Mouse (Mus musculus) olfactory bulb, adult 2 months (tissue): ENCODE measurements around the gene Il9r. TPM values are rescaled to one million over a fixed set of nuclear protein-coding genes. Genes with fewer than 3 reads are reported as not detected.

Experiments
- H3K27ac ChIP-seq: fragments of 200-500 bp; 2 replicates; pipeline ENCODE4 v1.5.1; 2012; ENCODE audit warnings: low read depth, low read length; ENCODE audit not compliant: insufficient read depth
- H3K4me1 ChIP-seq: fragments of 200-500 bp; 2 replicates; pipeline ENCODE4 v1.6.1; 2012; ENCODE audit warnings: low read length; ENCODE audit not compliant: control insufficient read depth, insufficient read depth
- H3K4me3 ChIP-seq: fragments of 200-500 bp; 2 replicates; pipeline ENCODE4 v1.5.1; 2012; ENCODE audit warnings: mild to moderate bottlenecking, low read depth, low read length, moderate library complexity; ENCODE audit not compliant: insufficient read depth
- CTCF ChIP-seq: fragments of 200-500 bp; IDR thresholded peaks from 2 replicates; pipeline ENCODE4 v1.5.1; 2012; ENCODE audit warnings: low read depth, mild to moderate bottlenecking, low read length, moderate library complexity; ENCODE audit not compliant: insufficient read depth
- POLR2A ChIP-seq: fragments of 200-500 bp; IDR thresholded peaks from 2 replicates; pipeline ENCODE4 v1.6.1; 2012; ENCODE audit warnings: mild to moderate bottlenecking, low read depth, low read length, moderate library complexity; ENCODE audit not compliant: insufficient read depth
- WGBS: fragments of 180-500 bp; shearing (Covaris S2); methylation state at CpG from one replicate; pipeline ENCODE4 v1.1.7; 2018; 5-methylcytosine and 5-hydroxymethylcytosine counted together
- polyA plus RNA-seq: library from polyadenylated mRNA; stranded (reverse); fragments of >200 nt; gene quantifications from 2 replicates; pipeline ENCODE4 v1.2.4, GENCODE M21; 2012; ENCODE audit warnings: low replicate concordance; ENCODE audit not compliant: missing spikeins, insufficient read depth, insufficient read length

The Il9r gene
- polyA plus RNA-seq, 1 experiment, result not detected

- H3K27ac ChIP-seq, result no peak overlapping the region
- 76% methylated on average over 6 of the region's 6 CpGs for WGBS
- H3K4me1 ChIP-seq, result no peaks in the 10 kb centered on the region
- no peak for TF ChIP-seq CTCF
- no peak for TF ChIP-seq POLR2A
- no peak overlapping the region for H3K4me3 ChIP-seq
Measured at GRCm38 (mm10) chr11:32196727-32197126, 3.4 kb downstream of the Il9r start.

- whole genome bisulfite sequencing, result 52% methylated on average over 11 of the region's 11 CpGs
- no peak for TF ChIP-seq CTCF
- no peak overlapping the region for H3K27ac ChIP-seq
Measured at GRCm38 (mm10) chr11:32195867-32196540, 4.1 kb downstream of the Il9r start.

GRCm38 (mm10) chr11:32194626-32195025, 5.5 kb downstream of the Il9r start:
- no peak for TF ChIP-seq POLR2A
- no peak for TF ChIP-seq CTCF
- H3K4me1 ChIP-seq, result no peaks in the 10 kb centered on the region
- WGBS, result 88% methylated on average over 5 of the region's 5 CpGs
- H3K27ac ChIP-seq, result no peak overlapping the region
- no peak overlapping the region for H3K4me3 ChIP-seq

More at GRCm38 (mm10) chr11:32195867-32196540, 4.1 kb downstream of the Il9r start:
- Histone ChIP-seq H3K4me1 (no peaks in the 10 kb centered on the region), H3K4me3 (no peak overlapping the region)

GRCm38 (mm10) chr11:32194086-32194485, 6.0 kb downstream of the Il9r start:
- TF ChIP-seq CTCF (no peak), POLR2A (no peak)

GRCm38 (mm10) chr11:32193156-32193555, 6.9 kb downstream of the Il9r start:
- TF ChIP-seq CTCF (no peak), POLR2A (no peak)
- no peak overlapping the region for H3K4me3 ChIP-seq
- WGBS, result 94% methylated on average over 10 of the region's 10 CpGs
- H3K4me1 ChIP-seq, result no peaks in the 10 kb centered on the region
- no peak overlapping the region for H3K27ac ChIP-seq

More at GRCm38 (mm10) chr11:32194086-32194485, 6.0 kb downstream of the Il9r start:
- H3K4me3 ChIP-seq, result no peak overlapping the region
- H3K27ac ChIP-seq, result no peak overlapping the region
- WGBS, result 90% methylated on average over 10 of the region's 10 CpGs
- no peaks in the 10 kb centered on the region for H3K4me1 ChIP-seq

GRCm38 (mm10) chr11:32190603-32191110, 9.4 kb downstream of the Il9r start:
- TF ChIP-seq CTCF, result no peak
- TF ChIP-seq POLR2A, result no peak
- Histone ChIP-seq H3K27ac (no peak overlapping the region), H3K4me1 (no peaks in the 10 kb centered on the region), H3K4me3 (no peak overlapping the region)
- 85% methylated on average over 13 of the region's 13 CpGs for WGBS

GRCm38 (mm10) chr11:32190119-32190518, 10.0 kb downstream of the Il9r start:
- no peaks in the 10 kb centered on the region for H3K4me1 ChIP-seq
- no peak overlapping the region for H3K4me3 ChIP-seq
- 86% methylated on average over 9 of the region's 9 CpGs for WGBS
- no peak overlapping the region for H3K27ac ChIP-seq
- no peak for TF ChIP-seq CTCF
- TF ChIP-seq POLR2A, result no peak

GRCm38 (mm10) chr11:32189434-32189833, 10.6 kb downstream of the Il9r start:
- WGBS, result 74% methylated on average over 5 of the region's 5 CpGs
- no peak overlapping the region for H3K4me3 ChIP-seq
- H3K27ac ChIP-seq, result no peak overlapping the region
- no peak for TF ChIP-seq CTCF
- no peak for TF ChIP-seq POLR2A
- no peaks in the 10 kb centered on the region for H3K4me1 ChIP-seq

- WGBS, result 89% methylated on average over 12 of the region's 12 CpGs
- TF ChIP-seq POLR2A (no peak), CTCF (no peak)
Measured at GRCm38 (mm10) chr11:32188881-32189280, 11.2 kb downstream of the Il9r start.

More at GRCm38 (mm10) chr11:32188881-32189280, 11.2 kb downstream of the Il9r start:
- H3K4me3 ChIP-seq, result no peak overlapping the region
- no peaks in the 10 kb centered on the region for H3K4me1 ChIP-seq
- H3K27ac ChIP-seq, result no peak overlapping the region
